Mouse (Mus musculus): Measurements from ENCODE around the gene Rnf130.

DNA sequence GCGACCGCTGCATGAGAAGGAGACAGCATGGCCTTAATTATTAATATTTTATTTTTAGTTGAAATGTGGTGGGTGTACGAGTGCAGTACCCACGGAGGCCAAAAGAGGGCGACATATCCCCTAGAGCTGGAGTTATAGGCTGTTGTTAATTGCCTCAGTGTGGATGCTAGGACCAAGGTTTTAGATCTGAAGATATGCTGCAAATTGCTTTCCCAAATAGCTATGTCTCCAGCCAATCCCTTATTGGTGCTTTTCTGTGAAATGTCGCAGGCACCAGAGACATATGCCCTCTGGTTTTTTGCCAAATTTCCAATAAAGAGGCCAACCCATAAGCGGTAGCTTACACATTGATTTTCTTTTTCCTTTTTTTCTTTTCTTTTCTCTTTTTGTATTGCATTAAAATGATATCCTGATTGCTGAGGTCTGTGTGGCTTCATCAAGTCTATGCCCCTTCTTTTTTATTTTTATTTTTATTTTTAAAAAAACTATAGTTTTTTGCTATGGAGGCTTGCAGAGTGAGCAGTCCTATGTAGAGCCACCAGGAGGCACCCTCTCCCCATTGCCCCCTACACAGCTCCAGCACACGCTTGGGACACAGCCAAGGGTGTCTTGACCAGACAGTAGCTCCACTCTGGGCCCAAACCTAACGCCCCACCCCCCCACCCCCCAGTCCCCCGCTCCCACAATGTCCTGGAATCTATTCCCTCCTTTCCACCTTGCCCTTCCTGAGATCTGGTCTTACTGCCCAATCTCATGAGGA lies 38.7 kb upstream of the Rnf130 start:
- TF ChIP-seq CTCF (IDR thresholded peaks at IDR 0.05; ENCODE audit: low read depth) = peak; percentile 96
- TF ChIP-seq EP300 (IDR thresholded peaks at IDR 0.05; ENCODE audit: low read depth) = no peak

Measured in liver, postnatal 0 days (tissue).